Mouse (Mus musculus): ENCODE results near the gene Ptrh1. TPM values are rescaled to one million over a fixed set of nuclear protein-coding genes. Genes with fewer than 3 reads are reported as not detected.

The Ptrh1 gene
- 3.9 and 6.7 TPM in 2 replicates for polyA plus RNA-seq (2015; fragmentation: Nextera tagmentation; extraction: Ambion mirVana)

GRCm38 (mm10) chr2:32775359-32776074, at the start of gene Ptrh1, which contains the start of gene Ttc16:
Gene Ptrh1, plus strand, starts transcription at chr2:32775786.
Gene Ttc16, minus strand, starts transcription at chr2:32775633.
- peak; percentile 96 for ATAC-seq (ENCODE audit: insufficient read depth, low FRiP score)
- under 1% methylated on average over 46 of the region's 46 CpGs for WGBS
- H3K27me3 ChIP-seq (ENCODE audit: control insufficient read depth, insufficient read depth, low read length) = no peaks in the 10 kb centered on the region

GRCm38 (mm10) chr2:32727435-32727834, 48.2 kb upstream of the Ptrh1 start:
- Histone ChIP-seq H3K9ac (ENCODE audit: low read length) (peak overlapping the region; percentile 69), H3K27me3 (ENCODE audit: control insufficient read depth, insufficient read depth, low read length) (no peaks in the 10 kb centered on the region), H3K27ac (ENCODE audit: low read length) (peak overlapping the region; percentile 40; the same call in 1 of the 2 replicates), H3K4me2 (ENCODE audit: low read depth, low read length) (peak overlapping the region; percentile 66), H3K9me3 (replicated peaks; ENCODE audit: control insufficient read depth, low read length) (no peaks in the 10 kb centered on the region), H3K36me3 (ENCODE audit: control insufficient read depth, insufficient read depth, low read length) (no peaks in the 10 kb centered on the region), H3K4me3 (replicated peaks; ENCODE audit: low read length) (peak overlapping the region; percentile 50), H3K4me1 (ENCODE audit: control insufficient read depth, insufficient read depth, low read length) (peaks cover 16% of the 10 kb centered on the region)
- WGBS = 1% methylated on average over 16 of the region's 16 CpGs
- peak; percentile 97 for ATAC-seq (ENCODE audit: insufficient read depth, low FRiP score)

More at GRCm38 (mm10) chr2:32775359-32776074, at the start of gene Ptrh1, which contains the start of gene Ttc16:
- peak within 1 kb of the TSS; percentile 58 for H3K4me3 ChIP-seq (replicated peaks; ENCODE audit: low read length)
- H3K9ac ChIP-seq (ENCODE audit: low read length) = peak within 1 kb of the TSS; percentile 68
- H3K27ac ChIP-seq (ENCODE audit: low read length) = no peak within 1 kb of the TSS
- peaks cover 18% of the 10 kb centered on the region for H3K4me1 ChIP-seq (ENCODE audit: control insufficient read depth, insufficient read depth, low read length)
- H3K9me3 ChIP-seq (replicated peaks; ENCODE audit: control insufficient read depth, low read length) = no peaks in the 10 kb centered on the region
- no peaks in the 10 kb centered on the region for H3K36me3 ChIP-seq (ENCODE audit: control insufficient read depth, insufficient read depth, low read length)
- H3K4me2 ChIP-seq (ENCODE audit: low read depth, low read length) = peak within 1 kb of the TSS; percentile 92

GRCm38 (mm10) chr2:32728463-32728862, 47.1 kb upstream of the Ptrh1 start:
- H3K4me2 ChIP-seq (ENCODE audit: low read depth, low read length) = peak overlapping the region; percentile 66
- peak overlapping the region; percentile 50 for H3K4me3 ChIP-seq (replicated peaks; ENCODE audit: low read length)
- no peaks in the 10 kb centered on the region for H3K36me3 ChIP-seq (ENCODE audit: control insufficient read depth, insufficient read depth, low read length)
- H3K27me3 ChIP-seq (ENCODE audit: control insufficient read depth, insufficient read depth, low read length) = no peaks in the 10 kb centered on the region
- H3K9ac ChIP-seq (ENCODE audit: low read length) = peak overlapping the region; percentile 69
- H3K9me3 ChIP-seq (replicated peaks; ENCODE audit: control insufficient read depth, low read length) = no peaks in the 10 kb centered on the region
- peak overlapping the region; percentile 15; the same call in 1 of the 2 replicates for H3K27ac ChIP-seq (ENCODE audit: low read length)
- peaks cover 16% of the 10 kb centered on the region for H3K4me1 ChIP-seq (ENCODE audit: control insufficient read depth, insufficient read depth, low read length)
- 39% methylated on average over 7 of the region's 7 CpGs for WGBS
- no peak for ATAC-seq (ENCODE audit: insufficient read depth, low FRiP score)

DNA sequence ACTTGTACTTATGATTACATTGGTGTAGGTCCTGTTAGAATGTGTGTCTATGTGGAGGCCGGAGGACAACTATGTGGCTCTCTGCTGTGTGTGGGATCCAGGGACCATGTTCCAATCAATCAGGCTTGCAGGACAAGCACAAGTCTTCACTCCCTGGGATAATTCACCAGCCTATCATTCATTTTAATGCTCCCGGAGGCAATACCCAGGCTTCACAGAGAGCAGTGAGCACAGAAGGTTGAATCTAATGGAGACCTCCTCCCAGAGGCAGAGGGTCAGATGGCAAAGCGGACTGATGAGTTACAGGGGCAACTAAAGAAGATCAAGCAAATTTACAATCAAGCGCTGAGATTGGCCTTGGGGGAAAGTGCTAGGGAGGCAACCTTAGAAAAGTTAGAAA, 46.0 kb upstream of the Ptrh1 start:
- no peak for ATAC-seq (ENCODE audit: insufficient read depth, low FRiP score)
- peaks cover 19% of the 10 kb centered on the region for H3K4me1 ChIP-seq (ENCODE audit: control insufficient read depth, insufficient read depth, low read length)
- peak overlapping the region; percentile 46; the same call in 1 of the 2 replicates for H3K27ac ChIP-seq (ENCODE audit: low read length)
- peak overlapping the region; percentile 38 for H3K4me2 ChIP-seq (ENCODE audit: low read depth, low read length)
- 68% methylated on average over 4 of the region's 4 CpGs for WGBS
- no peaks in the 10 kb centered on the region for H3K27me3 ChIP-seq (ENCODE audit: control insufficient read depth, insufficient read depth, low read length)
- H3K9me3 ChIP-seq (replicated peaks; ENCODE audit: control insufficient read depth, low read length) = no peaks in the 10 kb centered on the region
- peak overlapping the region; percentile 19 for H3K4me3 ChIP-seq (replicated peaks; ENCODE audit: low read length)
- peak overlapping the region; percentile 19; the same call in 1 of the 2 replicates for H3K9ac ChIP-seq (ENCODE audit: low read length)
- H3K36me3 ChIP-seq (ENCODE audit: control insufficient read depth, insufficient read depth, low read length) = no peaks in the 10 kb centered on the region

DNA sequence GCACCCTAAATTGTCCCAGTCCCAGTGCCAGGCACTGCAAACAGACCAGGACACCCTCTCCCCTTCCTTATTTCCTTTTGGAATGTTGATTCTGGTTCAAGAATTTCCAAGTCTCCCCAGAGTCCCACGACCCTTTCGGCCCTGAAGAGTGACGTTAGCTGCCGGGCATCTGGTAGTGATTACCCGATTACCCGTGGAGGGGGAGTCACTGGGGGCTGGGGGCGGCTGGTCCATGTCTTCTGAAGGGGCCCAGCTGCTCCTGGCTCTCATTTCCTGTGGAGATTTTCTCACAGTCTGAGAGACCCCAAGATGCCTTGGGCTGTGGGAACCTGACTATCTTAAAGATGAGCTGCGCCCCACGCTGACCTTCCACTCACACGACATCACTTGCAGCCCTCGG, 44.7 kb upstream of the Ptrh1 start:
- no peak for ATAC-seq (ENCODE audit: insufficient read depth, low FRiP score)
- peak overlapping the region; percentile 38 for H3K4me2 ChIP-seq (ENCODE audit: low read depth, low read length)

DNA sequence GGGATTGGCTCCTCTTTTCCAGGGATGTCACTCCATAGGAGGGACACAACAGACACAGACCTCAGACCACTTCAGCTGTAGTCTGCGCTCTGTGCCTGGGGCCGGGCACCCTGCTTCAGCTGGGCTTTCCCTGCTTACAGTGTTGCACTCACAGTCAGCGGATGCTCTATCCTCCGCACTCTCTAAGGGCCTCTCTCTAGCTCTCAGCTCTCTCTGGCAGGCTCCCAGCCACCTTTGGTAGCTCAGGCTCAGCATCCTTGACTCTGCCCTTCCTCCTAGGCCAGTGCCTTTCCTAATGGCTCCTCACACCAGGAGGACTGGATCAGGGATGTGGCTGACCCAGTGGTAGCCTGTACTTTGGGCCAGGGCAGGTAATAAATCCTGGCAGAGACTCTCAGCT, 43.7 kb upstream of the Ptrh1 start:
- ATAC-seq (ENCODE audit: insufficient read depth, low FRiP score) = no peak
- Histone ChIP-seq H3K4me1 (ENCODE audit: control insufficient read depth, insufficient read depth, low read length) (peaks cover 26% of the 10 kb centered on the region), H3K36me3 (ENCODE audit: control insufficient read depth, insufficient read depth, low read length) (no peaks in the 10 kb centered on the region), H3K9me3 (replicated peaks; ENCODE audit: control insufficient read depth, low read length) (no peaks in the 10 kb centered on the region), H3K4me3 (replicated peaks; ENCODE audit: low read length) (no peak overlapping the region), H3K9ac (ENCODE audit: low read length) (peak overlapping the region; percentile 28; the same call in 1 of the 2 replicates), H3K27me3 (ENCODE audit: control insufficient read depth, insufficient read depth, low read length) (no peaks in the 10 kb centered on the region), H3K27ac (ENCODE audit: low read length) (peak overlapping the region; percentile 89), H3K4me2 (ENCODE audit: low read depth, low read length) (no peak overlapping the region)
- 67% methylated on average over 4 of the region's 4 CpGs for WGBS

More for the DNA sequence above, 44.7 kb upstream of the Ptrh1 start:
- Histone ChIP-seq H3K4me1 (ENCODE audit: control insufficient read depth, insufficient read depth, low read length) (peaks cover 26% of the 10 kb centered on the region), H3K36me3 (ENCODE audit: control insufficient read depth, insufficient read depth, low read length) (no peaks in the 10 kb centered on the region), H3K9ac (ENCODE audit: low read length) (peak overlapping the region; percentile 37; the same call in 1 of the 2 replicates), H3K4me3 (replicated peaks; ENCODE audit: low read length) (0 out of 2 replicates have a peak overlapping the region, but pooled peaks have one; percentile 1), H3K27me3 (ENCODE audit: control insufficient read depth, insufficient read depth, low read length) (no peaks in the 10 kb centered on the region), H3K27ac (ENCODE audit: low read length) (peak overlapping the region; percentile 89), H3K9me3 (replicated peaks; ENCODE audit: control insufficient read depth, low read length) (no peaks in the 10 kb centered on the region)
- WGBS = 32% methylated on average over 11 of the region's 11 CpGs

- Histone ChIP-seq H3K27ac (ENCODE audit: low read length) (no peak overlapping the region), H3K9ac (ENCODE audit: low read length) (no peak overlapping the region), H3K36me3 (ENCODE audit: control insufficient read depth, insufficient read depth, low read length) (no peaks in the 10 kb centered on the region), H3K9me3 (replicated peaks; ENCODE audit: control insufficient read depth, low read length) (no peaks in the 10 kb centered on the region), H3K4me1 (ENCODE audit: control insufficient read depth, insufficient read depth, low read length) (peaks cover 26% of the 10 kb centered on the region), H3K4me2 (ENCODE audit: low read depth, low read length) (no peak overlapping the region), H3K4me3 (replicated peaks; ENCODE audit: low read length) (no peak overlapping the region), H3K27me3 (ENCODE audit: control insufficient read depth, insufficient read depth, low read length) (no peaks in the 10 kb centered on the region)
- no peak for ATAC-seq (ENCODE audit: insufficient read depth, low FRiP score)
- WGBS = 71% methylated on average over 6 of the region's 6 CpGs
Observed at GRCm38 (mm10) chr2:32732695-32733094, 42.9 kb upstream of the Ptrh1 start.

GRCm38 (mm10) chr2:32734480-32734879, 41.1 kb upstream of the Ptrh1 start:
- 38% methylated on average over 4 of the region's 4 CpGs for WGBS
- no peak overlapping the region for H3K4me3 ChIP-seq (replicated peaks; ENCODE audit: low read length)
- H3K36me3 ChIP-seq (ENCODE audit: control insufficient read depth, insufficient read depth, low read length) = no peaks in the 10 kb centered on the region
- H3K27me3 ChIP-seq (ENCODE audit: control insufficient read depth, insufficient read depth, low read length) = no peaks in the 10 kb centered on the region
- no peak for ATAC-seq (ENCODE audit: insufficient read depth, low FRiP score)
- H3K9ac ChIP-seq (ENCODE audit: low read length) = no peak overlapping the region
- peaks cover 26% of the 10 kb centered on the region for H3K4me1 ChIP-seq (ENCODE audit: control insufficient read depth, insufficient read depth, low read length)
- no peak overlapping the region for H3K4me2 ChIP-seq (ENCODE audit: low read depth, low read length)
- H3K9me3 ChIP-seq (replicated peaks; ENCODE audit: control insufficient read depth, low read length) = no peaks in the 10 kb centered on the region
- peak overlapping the region; percentile 58 for H3K27ac ChIP-seq (ENCODE audit: low read length)

GRCm38 (mm10) chr2:32734933-32735332, 40.7 kb upstream of the Ptrh1 start:
- Histone ChIP-seq H3K27me3 (ENCODE audit: control insufficient read depth, insufficient read depth, low read length) (no peaks in the 10 kb centered on the region), H3K9me3 (replicated peaks; ENCODE audit: control insufficient read depth, low read length) (no peaks in the 10 kb centered on the region), H3K27ac (ENCODE audit: low read length) (peak overlapping the region; percentile 58; the same call in 1 of the 2 replicates), H3K4me3 (replicated peaks; ENCODE audit: low read length) (no peak overlapping the region), H3K4me2 (ENCODE audit: low read depth, low read length) (no peak overlapping the region), H3K4me1 (ENCODE audit: control insufficient read depth, insufficient read depth, low read length) (peaks cover 26% of the 10 kb centered on the region), H3K36me3 (ENCODE audit: control insufficient read depth, insufficient read depth, low read length) (no peaks in the 10 kb centered on the region), H3K9ac (ENCODE audit: low read length) (no peak overlapping the region)
- no peak; the same call in 1 of the 2 replicates for ATAC-seq (ENCODE audit: insufficient read depth, low FRiP score)
- 49% methylated on average over 4 of the region's 4 CpGs for WGBS

Measured in stomach, embryonic 16.5 days (tissue).